Mouse (Mus musculus): ENCODE measurements around the gene Smlr1.

GRCm38 (mm10) chr10:25536621-25537020 lies 554 bp upstream of the Smlr1 start:
- TF ChIP-seq TCF12 (IDR thresholded peaks at IDR 0.05; ENCODE audit: insufficient read depth, poor library complexity, severe bottlenecking) (no peak), POLR2AphosphoS2 (IDR thresholded peaks at IDR 0.05; ENCODE audit: insufficient read length, low read depth) (no peak), CEBPB (IDR thresholded peaks at IDR 0.05; ENCODE audit: insufficient read depth, poor library complexity, severe bottlenecking) (no peak), MAX (IDR thresholded peaks at IDR 0.05; ENCODE audit: low read depth) (no peak), POLR2A (IDR thresholded peaks at IDR 0.05; ENCODE audit: insufficient read length, low read depth) (no peak), E2F4 (IDR thresholded peaks at IDR 0.05; ENCODE audit: insufficient read depth) (no peak), USF1 (IDR thresholded peaks at IDR 0.05; ENCODE audit: low read depth) (no peak), MYOG (IDR thresholded peaks at IDR 0.05; ENCODE audit: control insufficient read depth in 1 of 3, insufficient read depth in 1 of 3, insufficient read length in 2 of 3, low read depth in 2 of 3) (no peak), SRF (IDR thresholded peaks at IDR 0.05; ENCODE audit: control insufficient read depth, insufficient read length, low read depth) (no peak), MYOD1 (IDR thresholded peaks at IDR 0.05; ENCODE audit: control insufficient read depth in 1 of 3, insufficient read length in 2 of 3, low read depth in 2 of 3) (no peak), REST (IDR thresholded peaks at IDR 0.05; ENCODE audit: insufficient read depth, insufficient read length) (no peak)
